Mouse (Mus musculus) kidney, postnatal 36 days (tissue): Measurements from ENCODE around the gene Tnfaip8l3.

Source experiments
- DNase-seq, 2 experiments: peaks; one replicate each; pipeline ENCODE4 v3.0.0; 2021 to 2022; ENCODE audit warnings: mixed read lengths in 2 of 2

The Tnfaip8l3 gene

GRCm38 (mm10) chr9:53986972-53987371 lies 81.2 kb downstream of the Tnfaip8l3 start:
- DNase-seq, result peak; percentile 28 to 45

- DNase-seq, result peak; percentile 49 to 76
Observed at GRCm38 (mm10) chr9:53984868-53985267, 83.3 kb downstream of the Tnfaip8l3 start.

GRCm38 (mm10) chr9:53975122-53975518 lies 93.1 kb downstream of the Tnfaip8l3 start, which contains the start of gene Elmod1:
Gene Elmod1, minus strand, starts transcription at chr9:53975301.
- DNase-seq, result peak; percentile 33 to 47

GRCm38 (mm10) chr9:53974328-53975121 lies 93.7 kb downstream of the Tnfaip8l3 start:
- DNase-seq, result peak in 1 of 2 experiments; percentile 7

GRCm38 (mm10) chr9:53973929-53974327 lies 94.3 kb downstream of the Tnfaip8l3 start:
- no peak for DNase-seq
